Mouse (Mus musculus) forebrain, embryonic 11.5 days (tissue): ENCODE measurements around the gene Rtn4. TPM values are rescaled to one million over a fixed set of nuclear protein-coding genes. Genes with fewer than 3 reads are reported as not detected.

Experiments used
- ATAC-seq: fragments of 200-750 bp; cut with Nextera tagmentation; replicated peaks from 2 replicates; pipeline ENCODE4 v1.8.0; 2017; ENCODE audit warnings: moderate TSS enrichment; ENCODE audit not compliant: low FRiP score
- DNase-seq: peaks from one replicate; pipeline ENCODE4 v3.0.0-alpha.2; 2017; ENCODE audit warnings: low spot score
- H3K27ac ChIP-seq: fragments of 300-500 bp; sonication (generic); 2 replicates; pipeline ENCODE4 v1.5.1; 2014; ENCODE audit warnings: low read depth, low read length
- H3K27me3 ChIP-seq: fragments of 300-500 bp; sonication (generic); 2 replicates; pipeline ENCODE4 v1.6.1; 2014; ENCODE audit warnings: mild to moderate bottlenecking, low read length, mixed read lengths; ENCODE audit not compliant: control insufficient read depth, insufficient read depth
- H3K36me3 ChIP-seq: fragments of 300-500 bp; sonication (generic); 2 replicates; pipeline ENCODE4 v1.6.1; 2014; ENCODE audit warnings: mild to moderate bottlenecking, low read length, moderate library complexity, mixed read lengths; ENCODE audit not compliant: control insufficient read depth, insufficient read depth
- H3K4me1 ChIP-seq: fragments of 300-500 bp; sonication (generic); replicated peaks from 2 replicates; pipeline ENCODE4 v1.6.1; 2014; ENCODE audit warnings: low read length, mixed read lengths; ENCODE audit not compliant: control insufficient read depth, insufficient read depth
- H3K4me2 ChIP-seq: fragments of 300-500 bp; sonication (generic); 2 replicates; pipeline ENCODE4 v1.6.1; 2014; ENCODE audit warnings: low read depth, mild to moderate bottlenecking, low read length, moderate library complexity, mixed read lengths; ENCODE audit not compliant: severe bottlenecking
- H3K4me3 ChIP-seq: fragments of 300-500 bp; sonication (generic); 2 replicates; pipeline ENCODE4 v1.5.1; 2014; ENCODE audit warnings: low read depth, low read length
- H3K9ac ChIP-seq: fragments of 300-500 bp; sonication (generic); 2 replicates; pipeline ENCODE4 v1.6.1; 2014; ENCODE audit warnings: low read length
- H3K9me3 ChIP-seq: fragments of 300-500 bp; sonication (generic); 2 replicates; pipeline ENCODE4 v1.6.1; 2016; ENCODE audit warnings: low read length, mixed read lengths; ENCODE audit not compliant: control insufficient read depth
- whole genome bisulfite sequencing: fragments of 180-500 bp; shearing (Covaris S2); extraction: QIAGEN DNeasy Blood & Tissue Kit; methylation state at CpG from one replicate; pipeline ENCODE4 v1.1.7; 2014; 5-methylcytosine and 5-hydroxymethylcytosine counted together
- polyA plus RNA-seq: library from polyadenylated mRNA; unstranded; fragments of >200 nt; fragmentation: Nextera tagmentation; extraction: Ambion mirVana; gene quantifications from 2 replicates; pipeline ENCODE4 v1.2.1, GENCODE M21; 2014

Gene Rtn4
- polyA plus RNA-seq, 1 experiment from 2014 or later, result 70.0 TPM

DNA sequence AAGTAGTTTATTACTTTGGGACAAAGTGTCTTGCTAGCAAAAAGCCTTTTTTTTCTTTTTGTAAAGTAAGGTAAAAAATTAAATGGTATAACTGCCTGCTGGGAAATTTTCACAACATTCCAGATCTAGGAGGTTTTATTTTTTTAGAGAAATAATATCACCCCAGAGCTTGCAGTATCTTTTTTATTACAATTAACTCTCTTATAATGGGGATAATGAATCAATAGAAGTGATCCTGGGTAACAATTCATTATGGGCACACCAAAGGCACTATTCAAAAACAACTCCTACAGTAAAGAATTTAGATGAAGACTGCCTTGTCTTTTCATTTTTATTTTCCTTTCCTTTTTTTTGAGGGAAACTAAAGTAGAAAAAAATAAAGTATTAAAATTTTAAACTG is 2.0 kb downstream of the Rtn4 start:
- Histone ChIP-seq H3K9me3 (no peaks in the 10 kb centered on the region), H3K27me3 (no peaks in the 10 kb centered on the region), H3K4me3 (no peak overlapping the region), H3K9ac (no peak overlapping the region), H3K4me2 (no peak overlapping the region), H3K27ac (no peak overlapping the region), H3K36me3 (no peaks in the 10 kb centered on the region), H3K4me1 (no peaks in the 10 kb centered on the region)
- ATAC-seq, result no peak
- no peak for DNase-seq

DNA sequence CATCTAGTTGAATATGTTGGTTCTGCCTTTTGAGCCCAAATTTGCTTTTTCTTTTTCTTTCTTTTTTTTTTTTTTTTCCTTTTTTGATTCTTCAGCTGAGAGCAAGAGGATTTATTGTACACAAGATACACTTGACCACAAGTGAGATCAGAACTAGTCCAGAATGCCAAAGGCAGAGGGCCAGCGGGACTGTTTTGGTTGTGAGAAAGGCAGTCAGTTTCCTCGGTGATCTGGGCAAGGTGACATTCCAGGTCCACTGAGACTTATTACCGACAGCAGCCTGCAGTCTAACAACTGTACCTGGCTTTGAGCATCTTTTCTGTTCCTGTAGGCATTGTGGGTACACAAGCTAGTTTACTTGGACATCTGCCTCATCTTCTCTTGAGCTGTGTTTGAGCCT is 10.0 kb downstream of the Rtn4 start:
- no peak for ATAC-seq

DNA sequence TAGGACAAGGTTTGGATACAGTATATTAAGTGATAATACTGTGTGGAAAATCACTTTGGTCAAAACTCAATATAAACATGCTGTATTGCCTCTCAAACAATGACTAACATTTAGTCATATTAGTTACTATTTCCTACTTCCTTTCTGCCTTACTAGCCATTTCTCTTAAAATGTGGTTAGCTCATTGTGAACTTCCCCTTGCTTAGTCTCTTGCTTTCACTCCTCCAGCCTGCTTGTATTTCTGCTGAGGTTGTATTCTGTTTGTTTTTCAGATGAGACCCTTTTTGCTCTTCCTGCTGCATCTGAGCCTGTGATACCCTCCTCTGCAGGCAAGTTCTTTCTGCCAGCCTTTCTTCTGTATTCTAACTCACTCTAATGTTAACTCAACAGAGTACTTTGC is 12.5 kb downstream of the Rtn4 start:
- DNase-seq, result no peak
- Histone ChIP-seq H3K9me3 (no peaks in the 10 kb centered on the region), H3K27ac (no peak overlapping the region), H3K4me2 (no peak overlapping the region), H3K9ac (no peak overlapping the region), H3K27me3 (no peaks in the 10 kb centered on the region), H3K4me1 (no peaks in the 10 kb centered on the region), H3K4me3 (no peak overlapping the region), H3K36me3 (peaks cover 2% of the 10 kb centered on the region; the same call in 1 of the 2 replicates)
- ATAC-seq, result no peak

More for the DNA sequence above, 10.0 kb downstream of the Rtn4 start:
- Histone ChIP-seq H3K9me3 (no peaks in the 10 kb centered on the region), H3K27me3 (no peaks in the 10 kb centered on the region), H3K4me1 (no peaks in the 10 kb centered on the region), H3K36me3 (peaks cover 2% of the 10 kb centered on the region; the same call in 1 of the 2 replicates), H3K9ac (no peak overlapping the region), H3K27ac (no peak overlapping the region), H3K4me3 (no peak overlapping the region), H3K4me2 (no peak overlapping the region)
- 83% methylated on average over 3 of the region's 3 CpGs for WGBS
- DNase-seq, result no peak

DNA sequence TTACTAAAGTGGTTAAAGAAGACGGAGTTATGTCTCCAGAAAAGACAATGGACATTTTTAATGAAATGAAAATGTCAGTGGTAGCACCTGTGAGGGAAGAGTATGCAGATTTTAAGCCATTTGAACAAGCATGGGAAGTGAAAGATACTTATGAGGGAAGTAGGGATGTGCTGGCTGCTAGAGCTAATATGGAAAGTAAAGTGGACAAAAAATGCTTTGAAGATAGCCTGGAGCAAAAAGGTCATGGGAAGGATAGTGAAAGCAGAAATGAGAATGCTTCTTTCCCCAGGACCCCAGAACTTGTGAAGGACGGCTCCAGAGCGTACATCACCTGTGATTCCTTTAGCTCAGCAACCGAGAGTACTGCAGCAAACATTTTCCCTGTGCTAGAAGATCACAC is 14.1 kb downstream of the Rtn4 start:
- no peak overlapping the region for H3K27ac ChIP-seq
- no peaks in the 10 kb centered on the region for H3K9me3 ChIP-seq
- H3K4me3 ChIP-seq, result no peak overlapping the region
- ATAC-seq (no peak), DNase-seq (no peak)
- no peak overlapping the region for H3K4me2 ChIP-seq
- H3K9ac ChIP-seq, result no peak overlapping the region
- peaks cover 2% of the 10 kb centered on the region; the same call in 1 of the 2 replicates for H3K36me3 ChIP-seq
- no peaks in the 10 kb centered on the region for H3K4me1 ChIP-seq
- 92% methylated on average over 4 of the region's 4 CpGs for WGBS
- H3K27me3 ChIP-seq, result no peaks in the 10 kb centered on the region

DNA sequence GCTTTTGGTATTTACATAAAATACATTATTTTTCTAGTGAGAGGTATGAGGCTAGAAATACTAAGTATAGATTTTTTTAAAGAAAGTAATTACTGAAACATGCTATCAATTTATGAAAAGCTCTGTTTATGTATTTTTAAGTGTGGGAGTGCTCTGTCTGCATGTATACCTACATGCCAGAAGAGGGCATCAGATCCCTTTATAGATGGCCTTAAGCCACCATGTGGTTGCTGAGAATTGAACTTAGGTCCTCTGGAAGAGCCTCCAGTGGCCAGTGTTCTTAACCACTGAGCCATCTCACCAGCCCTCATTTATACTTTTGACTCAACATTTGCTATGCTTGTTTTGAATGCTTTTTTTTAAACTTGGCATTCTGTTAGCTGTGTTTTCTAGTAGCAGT is 16.8 kb downstream of the Rtn4 start:
- Histone ChIP-seq H3K4me3 (no peak overlapping the region), H3K36me3 (peaks cover 2% of the 10 kb centered on the region; the same call in 1 of the 2 replicates), H3K9me3 (no peaks in the 10 kb centered on the region), H3K4me1 (no peaks in the 10 kb centered on the region), H3K27ac (no peak overlapping the region), H3K27me3 (no peaks in the 10 kb centered on the region), H3K9ac (no peak overlapping the region), H3K4me2 (no peak overlapping the region)
- no peak for ATAC-seq
- no peak for DNase-seq

DNA sequence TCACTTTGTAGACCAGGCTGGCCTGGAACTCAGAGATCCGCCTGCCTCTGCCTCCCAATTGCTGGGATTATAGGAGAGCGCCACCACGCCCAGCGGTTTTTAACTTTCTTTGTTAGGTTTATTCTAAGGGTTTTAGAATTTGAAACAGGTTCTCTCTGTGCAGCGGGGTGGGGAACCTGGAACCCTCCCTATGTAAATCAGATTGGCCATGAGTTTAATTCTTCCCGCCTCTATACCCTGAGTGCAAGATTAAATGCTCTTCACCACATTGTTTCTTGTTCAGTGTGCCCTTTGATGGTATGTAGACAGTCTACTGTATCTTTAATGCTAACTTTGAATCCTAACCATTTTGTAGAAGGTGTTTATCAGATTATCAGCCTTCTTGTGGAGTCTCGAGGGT is 21.4 kb downstream of the Rtn4 start:
- H3K27me3 ChIP-seq, result no peaks in the 10 kb centered on the region
- H3K4me1 ChIP-seq, result no peaks in the 10 kb centered on the region
- no peak overlapping the region for H3K9ac ChIP-seq
- H3K4me3 ChIP-seq, result no peak overlapping the region
- no peak overlapping the region for H3K27ac ChIP-seq
- DNase-seq, result no peak
- no peaks in the 10 kb centered on the region for H3K36me3 ChIP-seq
- 90% methylated on average over 7 of the region's 7 CpGs for WGBS
- H3K4me2 ChIP-seq, result no peak overlapping the region
- H3K9me3 ChIP-seq, result no peaks in the 10 kb centered on the region
- ATAC-seq, result no peak

DNA sequence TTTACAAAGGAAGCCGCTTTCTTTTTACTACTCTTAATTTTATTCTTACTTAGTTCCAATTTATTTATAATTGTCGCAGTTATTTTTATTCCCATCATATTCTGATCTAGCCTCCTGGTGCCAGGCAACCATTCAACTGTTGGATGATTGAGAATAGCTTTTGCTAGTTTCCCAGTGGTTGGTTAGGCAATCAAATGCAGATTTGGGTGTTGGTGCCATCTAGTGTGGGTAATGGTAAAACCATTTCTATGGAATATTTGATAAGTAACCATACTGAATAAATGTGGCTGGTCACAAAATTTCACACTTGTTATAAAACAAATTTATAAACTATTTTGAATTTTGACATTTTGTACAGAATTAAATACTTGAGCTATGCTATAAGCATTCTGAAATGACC is 22.0 kb downstream of the Rtn4 start:
- Histone ChIP-seq H3K27ac (no peak overlapping the region), H3K4me2 (no peak overlapping the region), H3K4me1 (no peaks in the 10 kb centered on the region), H3K9ac (no peak overlapping the region), H3K4me3 (no peak overlapping the region), H3K27me3 (no peaks in the 10 kb centered on the region), H3K36me3 (no peaks in the 10 kb centered on the region), H3K9me3 (no peaks in the 10 kb centered on the region)
- ATAC-seq (no peak), DNase-seq (no peak)
- 94% methylated on average over 2 of the region's 2 CpGs for WGBS

DNA sequence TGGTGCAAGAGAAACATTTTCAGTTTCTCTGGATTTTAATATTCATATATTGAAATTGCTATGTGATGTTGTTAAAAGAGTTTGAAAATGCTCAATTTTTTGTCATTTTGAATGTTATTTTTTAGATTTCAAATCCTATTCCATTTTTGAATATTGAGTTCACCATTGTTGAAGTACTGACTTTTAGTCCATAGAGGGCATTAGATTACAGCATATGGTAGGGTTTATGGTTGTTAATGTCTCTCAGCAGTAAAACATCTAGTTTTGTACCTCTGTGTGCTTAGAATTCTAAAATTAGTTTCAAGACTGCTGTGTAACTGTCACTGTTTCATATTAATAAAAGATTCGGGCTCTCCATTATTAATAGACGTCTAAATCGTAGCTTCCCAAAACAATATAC is 22.8 kb downstream of the Rtn4 start:
- no peak for ATAC-seq
- H3K27ac ChIP-seq, result no peak overlapping the region

DNA sequence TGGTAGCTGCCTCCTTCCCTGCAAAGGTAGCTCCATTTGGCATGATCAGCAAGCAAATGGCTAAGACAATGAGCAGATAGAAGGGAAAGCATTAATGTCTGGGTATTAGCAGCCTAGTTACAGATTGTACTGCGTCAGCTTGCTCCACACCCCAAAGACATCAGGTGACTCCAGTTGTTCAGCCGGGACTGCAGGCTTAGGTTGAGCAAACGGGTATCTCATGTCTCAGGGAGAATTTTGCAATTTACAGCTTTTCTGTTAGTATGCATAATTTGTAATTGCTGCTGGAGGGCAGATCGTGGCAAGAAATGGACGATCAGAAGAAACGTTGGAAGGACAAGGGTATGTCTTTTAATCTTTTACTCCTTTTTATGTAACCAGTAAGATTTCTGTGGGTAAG is 25.8 kb downstream of the Rtn4 start:
- 73% methylated on average over 6 of the region's 6 CpGs for WGBS
- Histone ChIP-seq H3K4me3 (no peak overlapping the region), H3K27ac (no peak overlapping the region), H3K4me1 (no peaks in the 10 kb centered on the region), H3K4me2 (no peak overlapping the region), H3K9me3 (no peaks in the 10 kb centered on the region), H3K9ac (no peak overlapping the region), H3K36me3 (no peaks in the 10 kb centered on the region), H3K27me3 (no peaks in the 10 kb centered on the region)
- no peak for ATAC-seq
- DNase-seq, result no peak

More for the DNA sequence above, 22.8 kb downstream of the Rtn4 start:
- DNase-seq, result no peak
- Histone ChIP-seq H3K36me3 (no peaks in the 10 kb centered on the region), H3K9ac (no peak overlapping the region), H3K4me1 (no peaks in the 10 kb centered on the region), H3K9me3 (no peaks in the 10 kb centered on the region), H3K4me2 (no peak overlapping the region), H3K27me3 (no peaks in the 10 kb centered on the region), H3K4me3 (no peak overlapping the region)
- WGBS, result 94% methylated on average over 3 of the region's 3 CpGs
